Mouse (Mus musculus): ENCODE results near the gene Ndufa13. TPM values are rescaled to one million over a fixed set of nuclear protein-coding genes. Genes with fewer than 3 reads are reported as not detected.
A peak's percentile ranks its signal among the peaks of the same experiment; 100 is the strongest.

The Ndufa13 gene
- polyA plus RNA-seq, 1 experiment, result 193 TPM

DNA sequence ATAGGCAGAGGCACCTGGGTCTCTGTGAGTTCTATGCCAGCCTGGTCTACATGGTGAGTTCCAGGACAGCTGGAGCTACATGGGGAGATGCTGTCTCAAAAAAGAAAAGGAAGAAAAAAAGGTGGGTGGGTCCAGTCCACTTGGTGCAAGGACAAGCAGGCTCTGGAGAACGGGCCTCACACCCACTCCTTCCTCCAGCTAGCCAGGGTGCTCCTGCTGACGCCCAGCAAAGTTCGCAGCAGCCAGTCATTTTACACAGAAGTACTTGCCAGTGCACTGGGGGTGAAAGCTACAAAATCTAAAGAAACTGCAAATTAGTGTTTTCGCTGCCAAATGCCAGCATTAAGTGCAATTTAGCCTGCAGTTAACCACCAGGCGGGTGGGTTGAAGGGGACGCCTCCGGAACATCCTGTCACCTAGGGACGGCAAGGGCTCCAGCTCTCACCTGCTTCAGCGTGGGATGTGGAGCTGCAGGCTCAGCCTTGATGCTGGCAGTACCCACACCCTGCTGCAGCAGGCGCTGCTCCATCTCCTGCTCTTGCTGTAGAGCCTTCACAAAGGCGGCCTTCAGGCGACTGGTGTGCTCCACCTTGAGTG, 10.2 kb upstream of the Ndufa13 start:
- DNase-seq (ENCODE audit: extremely low spot score in 1 of 2, low spot score in 1 of 2), result peak in 1 of 2 experiments; percentile 66

GRCm38 (mm10) chr8:69911917-69912316, 9.6 kb upstream of the Ndufa13 start:
- DNase-seq (ENCODE audit: extremely low spot score in 1 of 2, low spot score in 1 of 2), result no peak

DNA sequence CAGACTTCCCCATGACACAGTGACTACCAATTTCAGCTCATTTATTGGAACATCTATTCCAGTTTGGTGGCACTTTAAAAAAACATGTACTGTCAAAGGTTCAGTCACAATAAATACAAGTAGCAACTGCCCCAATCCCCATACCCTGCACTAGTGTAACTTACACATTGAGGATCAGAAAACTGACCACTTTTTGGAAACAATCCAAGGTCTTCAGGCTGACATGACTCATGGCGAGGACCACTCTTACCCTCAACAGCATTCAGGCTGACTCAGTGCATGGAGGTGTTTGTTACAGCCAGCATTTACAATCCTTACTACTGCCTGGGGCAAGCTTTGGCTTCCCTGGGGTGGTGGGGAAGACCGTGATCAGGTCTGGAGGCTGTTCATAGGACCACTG, 4.7 kb upstream of the Ndufa13 start:
- no peak for DNase-seq (ENCODE audit: extremely low spot score in 1 of 2, low spot score in 1 of 2)

- DNase-seq (ENCODE audit: extremely low spot score in 1 of 2, low spot score in 1 of 2), result no peak
Measured at GRCm38 (mm10) chr8:69906260-69906659, 3.9 kb upstream of the Ndufa13 start.

- DNase-seq (ENCODE audit: extremely low spot score in 1 of 2, low spot score in 1 of 2), result no peak
Measured at GRCm38 (mm10) chr8:69904096-69904495, 1.7 kb upstream of the Ndufa13 start.

- DNase-seq (ENCODE audit: extremely low spot score in 1 of 2, low spot score in 1 of 2), result peak; percentile 99 to 100
Measured at GRCm38 (mm10) chr8:69903063-69903542, 745 bp upstream of the Ndufa13 start.

GRCm38 (mm10) chr8:69901484-69902162, 735 bp downstream of the Ndufa13 start:
- DNase-seq (ENCODE audit: extremely low spot score in 1 of 2, low spot score in 1 of 2), result peak; percentile 90 to 98

DNA sequence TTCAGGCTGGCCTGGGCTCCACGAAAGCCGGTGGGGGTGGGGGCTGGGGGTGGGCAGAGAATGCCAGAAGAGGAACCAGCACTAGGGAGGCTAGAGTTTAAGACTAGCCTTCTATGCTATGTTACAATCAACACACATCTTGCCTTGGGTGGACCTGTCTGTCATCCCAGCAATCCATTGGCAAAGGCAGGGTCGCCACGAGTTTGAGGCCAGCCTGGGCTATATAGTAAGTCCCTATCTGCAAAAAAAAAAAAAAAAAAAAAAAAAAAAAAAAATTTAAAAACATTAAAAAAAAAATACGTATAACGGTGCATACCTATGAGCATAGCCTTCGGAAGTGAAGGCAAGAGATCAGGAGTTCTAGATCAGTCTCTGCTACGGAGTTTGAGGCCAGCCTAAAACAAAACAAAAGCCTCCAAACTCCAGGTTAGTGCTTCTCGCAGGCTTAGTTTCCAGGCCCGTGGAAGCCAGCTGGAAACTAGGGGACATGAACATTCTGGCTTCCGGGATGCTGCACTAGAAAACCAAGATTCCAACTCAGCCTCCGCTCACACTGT, 1.4 kb downstream of the Ndufa13 start:
- DNase-seq (ENCODE audit: extremely low spot score in 1 of 2, low spot score in 1 of 2), result no peak

DNA sequence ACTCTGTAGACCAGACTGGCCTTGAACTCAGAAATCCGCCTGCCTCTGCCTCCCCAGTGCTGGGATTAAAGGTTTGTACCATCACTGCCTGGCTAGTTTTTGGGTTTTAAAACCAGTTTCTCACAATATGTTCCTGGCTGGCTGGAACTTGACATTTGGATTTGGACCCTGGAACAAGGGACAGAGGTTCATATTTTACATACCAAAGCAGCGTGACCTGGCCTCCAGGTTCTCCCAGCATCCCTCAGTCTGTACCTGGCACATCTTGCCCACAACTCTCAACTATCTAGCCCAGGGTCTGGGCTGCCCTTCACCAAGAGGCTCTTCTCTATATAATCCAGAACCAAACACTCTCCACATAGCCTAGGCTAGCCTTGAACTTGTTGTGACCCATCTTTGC, 2.5 kb downstream of the Ndufa13 start:
- no peak for DNase-seq (ENCODE audit: extremely low spot score in 1 of 2, low spot score in 1 of 2)

- DNase-seq (ENCODE audit: extremely low spot score in 1 of 2, low spot score in 1 of 2), result no peak
Measured at GRCm38 (mm10) chr8:69897857-69898256, 4.5 kb downstream of the Ndufa13 start.

GRCm38 (mm10) chr8:69895772-69896451, 6.4 kb downstream of the Ndufa13 start:
- no peak for DNase-seq (ENCODE audit: extremely low spot score in 1 of 2, low spot score in 1 of 2)

GRCm38 (mm10) chr8:69894836-69895332, 7.5 kb downstream of the Ndufa13 start:
- DNase-seq (ENCODE audit: extremely low spot score in 1 of 2, low spot score in 1 of 2), result no peak

GRCm38 (mm10) chr8:69893863-69894262, 8.5 kb downstream of the Ndufa13 start:
- DNase-seq (ENCODE audit: extremely low spot score in 1 of 2, low spot score in 1 of 2), result peak in 1 of 2 experiments; percentile 69

- peak in 1 of 2 experiments; percentile 77 for DNase-seq (ENCODE audit: extremely low spot score in 1 of 2, low spot score in 1 of 2)
Measured at GRCm38 (mm10) chr8:69890813-69891241, 11.5 kb downstream of the Ndufa13 start.

GRCm38 (mm10) chr8:69888902-69889301, 13.5 kb downstream of the Ndufa13 start:
- no peak for DNase-seq (ENCODE audit: extremely low spot score in 1 of 2, low spot score in 1 of 2)

GRCm38 (mm10) chr8:69888244-69888866, 14.0 kb downstream of the Ndufa13 start:
- no peak for DNase-seq (ENCODE audit: extremely low spot score in 1 of 2, low spot score in 1 of 2)

DNA sequence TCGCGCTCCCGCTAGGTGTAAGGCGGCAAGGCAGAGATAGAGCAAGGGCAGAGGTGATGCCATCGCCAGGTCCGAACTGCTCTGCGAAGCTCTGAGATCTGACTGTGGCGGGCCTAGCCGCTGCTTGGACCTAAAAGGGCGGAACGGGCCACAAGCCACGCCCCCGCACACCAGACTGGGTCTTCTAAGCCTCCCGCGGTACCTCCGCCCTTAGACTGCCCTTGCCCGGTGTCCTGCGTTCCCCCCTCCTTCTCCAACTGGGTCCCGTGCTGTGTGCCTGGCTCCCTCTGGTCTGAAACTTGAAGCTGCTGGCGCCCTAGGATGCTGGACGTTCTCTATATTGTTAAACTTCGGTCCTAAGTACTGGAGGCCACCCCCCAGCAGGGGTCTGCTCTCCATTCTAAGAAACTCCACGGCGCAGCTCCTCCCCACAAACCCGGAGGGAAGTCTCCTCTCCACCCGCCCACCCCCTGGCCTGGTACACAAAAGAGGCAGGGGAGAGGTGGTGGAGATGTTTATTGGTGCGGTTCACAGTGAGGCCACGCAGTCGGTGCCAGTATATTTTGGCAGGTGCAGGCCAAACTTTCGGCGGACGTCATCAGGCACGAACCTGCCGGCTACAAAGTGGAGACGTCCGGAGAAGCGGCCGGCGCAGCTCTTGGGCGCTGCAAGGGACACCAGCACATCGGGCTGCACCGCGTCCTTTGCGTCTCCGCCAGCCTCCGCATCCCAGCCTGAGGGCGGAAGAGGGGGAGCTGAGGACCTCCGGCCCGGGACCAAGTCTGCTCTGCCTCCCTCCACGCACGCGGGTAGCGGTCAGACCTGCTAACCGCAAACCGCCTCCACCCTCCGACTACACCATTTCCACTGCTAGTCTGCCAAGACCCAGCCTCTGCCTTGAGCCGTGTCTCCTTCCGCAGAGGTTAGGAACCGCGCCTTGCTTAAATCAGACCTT, 14.8 kb downstream of the Ndufa13 start, which contains the start of gene Cilp2:
Cilp2 (minus strand) TSS at position 399 of the 955 bp plus-strand sequence.
- DNase-seq (ENCODE audit: extremely low spot score in 1 of 2, low spot score in 1 of 2), result no peak

DNA sequence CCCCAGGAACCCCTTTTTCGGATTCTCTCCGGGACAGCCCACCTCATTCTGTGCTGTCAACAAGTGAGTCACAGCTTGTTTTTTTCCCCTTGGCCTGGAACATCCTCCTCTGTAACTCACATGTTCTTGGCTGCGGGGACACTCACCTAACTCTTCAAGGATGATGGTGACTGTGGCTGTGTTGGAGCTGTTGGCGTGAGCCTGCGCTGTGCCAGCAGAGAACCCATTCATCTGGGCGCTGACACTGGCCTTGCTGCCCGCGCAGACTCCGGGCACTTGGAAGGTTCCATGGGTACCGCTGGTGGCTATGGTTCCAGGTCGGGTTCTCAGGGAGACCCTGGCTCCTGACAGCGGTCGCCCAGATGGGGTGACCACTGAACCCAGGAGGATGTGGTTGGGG, 18.2 kb downstream of the Ndufa13 start:
- DNase-seq (ENCODE audit: extremely low spot score in 1 of 2, low spot score in 1 of 2), result no peak

- DNase-seq (ENCODE audit: extremely low spot score in 1 of 2, low spot score in 1 of 2), result no peak
Measured at GRCm38 (mm10) chr8:69882833-69883600, 19.3 kb downstream of the Ndufa13 start.
